Mouse (Mus musculus) heart, adult 8-10 months (tissue): Measurements from ENCODE around the gene Rfx6. TPM values are rescaled to one million over a fixed set of nuclear protein-coding genes. Genes with fewer than 3 reads are reported as not detected.

Source experiments
- DNase-seq: peaks from one replicate; pipeline ENCODE4 v3.0.0; 2022; ENCODE audit warnings: low spot score
- total RNA-seq, 4 experiments: library from RNA; stranded (reverse); gene quantifications; 2 replicates each; pipeline ENCODE4 v1.2.4; 2022

Gene Rfx6
- total RNA-seq, result not detected

DNA sequence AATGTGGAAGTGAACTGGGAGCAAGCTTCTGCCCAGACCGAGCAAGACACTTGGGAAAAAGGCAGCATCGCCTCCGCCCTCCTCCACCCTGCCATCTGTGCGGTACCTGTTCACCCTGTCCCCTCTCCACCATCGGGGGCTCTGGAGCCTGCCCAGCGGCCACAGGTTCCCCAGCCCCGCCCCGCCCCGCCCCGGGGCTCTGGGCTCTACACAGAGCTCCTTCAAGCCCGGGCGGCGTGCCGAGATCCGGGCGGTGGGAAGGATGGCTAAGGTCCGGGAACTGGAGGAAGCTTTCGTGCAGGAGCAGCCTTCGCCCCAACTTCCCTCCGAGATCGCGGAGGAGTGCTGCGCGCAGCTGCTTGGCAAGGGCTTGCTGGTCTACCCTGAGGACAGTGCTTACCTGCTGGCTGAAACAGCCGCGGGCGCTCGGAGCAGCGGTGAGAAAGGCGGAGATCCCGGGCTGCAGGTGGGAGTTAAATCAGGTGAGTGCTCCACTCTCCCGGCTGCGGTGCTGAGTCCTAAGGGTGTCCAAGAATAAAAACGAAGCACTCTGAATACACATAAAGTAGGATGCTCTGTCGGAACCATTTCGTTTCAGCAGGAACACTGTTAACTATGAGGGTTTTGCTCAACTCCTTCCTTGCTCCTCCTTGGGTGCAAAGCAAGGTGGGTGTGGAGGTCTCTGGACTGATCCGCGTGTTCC, at the start of gene Rfx6:
Gene Rfx6, plus strand, starts transcription at position 209 of the 703 bp plus-strand sequence.
- no peak for DNase-seq

- DNase-seq, result no peak
These were observed 46.0 kb upstream of the Rfx6 start, which contains the start of gene Gprc6a for GRCm38 (mm10) chr10:51631411-51632136. Gene Gprc6a, minus strand, starts transcription at chr10:51631461.

- no peak for DNase-seq
These were observed 27.9 kb upstream of the Rfx6 start for GRCm38 (mm10) chr10:51649506-51650221.

DNA sequence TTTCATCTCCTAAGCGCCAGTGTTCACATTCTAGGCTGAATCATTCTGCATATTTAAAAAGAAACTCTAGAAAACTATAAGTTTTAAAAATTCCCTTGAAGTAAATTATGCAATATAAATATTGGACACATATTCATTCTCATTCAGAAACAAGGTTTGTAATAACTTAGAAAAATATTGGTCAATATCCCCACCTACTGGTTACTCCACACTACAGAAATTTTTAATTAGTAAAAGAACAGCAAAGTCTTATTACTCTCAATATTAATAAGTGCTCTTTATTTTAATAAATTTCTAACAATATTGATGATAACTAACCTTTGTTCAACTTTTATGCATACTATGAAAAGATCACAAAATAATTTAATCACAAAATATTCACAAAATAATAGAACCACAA, 20.2 kb upstream of the Rfx6 start:
- no peak for DNase-seq

GRCm38 (mm10) chr10:51669334-51669733, 8.2 kb upstream of the Rfx6 start:
- DNase-seq, result no peak

DNA sequence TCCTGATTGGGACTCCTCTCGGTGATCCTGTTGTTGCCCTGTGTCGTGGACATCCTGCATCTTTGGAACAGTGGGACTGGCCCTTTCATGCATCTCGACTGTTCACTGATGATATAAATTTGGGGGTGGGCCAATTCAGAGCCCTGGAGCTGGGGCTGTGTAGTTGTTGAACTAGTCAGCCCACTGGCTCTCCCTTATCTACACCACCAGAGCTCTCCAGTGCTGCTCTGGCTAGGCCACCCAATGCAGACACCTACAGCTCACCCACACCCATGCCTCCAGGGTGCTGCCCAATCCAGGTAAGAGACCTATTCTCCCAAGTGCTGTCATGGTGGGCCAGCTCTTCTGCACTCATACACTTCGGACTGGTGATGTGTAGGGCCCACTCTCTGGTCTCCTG, 6.0 kb upstream of the Rfx6 start:
- no peak for DNase-seq

DNA sequence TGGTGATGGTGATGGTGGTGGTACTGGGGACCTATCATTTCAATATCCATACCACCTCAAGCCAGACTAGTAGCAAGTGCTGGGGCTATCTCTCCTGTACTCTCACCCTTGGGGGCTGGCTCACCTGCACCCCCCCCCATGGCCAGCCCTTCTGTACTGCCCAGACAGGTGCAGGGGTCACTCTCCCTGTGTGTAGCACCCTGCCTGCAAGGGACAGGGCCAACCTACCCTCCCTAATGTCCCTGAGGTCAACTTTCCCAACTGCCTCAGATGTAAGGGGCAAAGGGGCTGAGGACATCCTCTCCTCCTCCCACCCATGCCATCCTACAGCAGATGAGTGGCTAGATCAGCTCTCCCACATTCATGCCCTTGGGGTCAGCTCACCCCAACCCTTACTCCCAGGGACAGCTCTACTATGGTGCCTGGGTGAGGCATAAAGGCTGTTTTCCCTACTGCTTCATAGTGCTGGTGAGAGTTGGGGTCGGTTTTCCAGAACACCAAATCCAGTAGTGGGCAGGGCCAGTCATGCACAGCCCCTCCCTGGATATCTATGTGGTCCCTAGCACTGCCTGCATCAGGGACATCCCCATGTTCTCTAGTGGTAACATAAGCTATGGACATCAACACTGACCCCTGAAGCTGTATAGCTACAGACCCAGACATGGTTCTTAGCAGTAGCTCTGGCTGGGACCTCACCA, 5.3 kb upstream of the Rfx6 start:
- DNase-seq, result no peak

DNA sequence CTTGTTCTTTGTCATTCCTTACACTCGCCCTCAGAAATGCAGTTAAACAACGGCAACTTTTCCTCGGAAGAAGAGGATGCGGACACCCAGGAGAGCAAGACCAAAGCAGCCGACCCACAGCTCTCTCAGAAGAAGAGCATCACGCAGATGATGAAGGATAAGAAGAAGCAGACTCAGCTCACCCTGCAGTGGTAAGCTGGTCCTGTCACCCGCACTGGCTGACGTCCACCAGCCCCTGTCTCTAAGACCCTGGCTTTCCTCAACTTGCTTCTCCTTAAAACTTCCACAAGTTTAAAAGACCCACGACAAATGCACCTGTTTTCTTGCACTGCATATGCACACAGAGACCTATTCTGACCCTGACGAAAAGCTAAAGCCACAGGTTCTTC, 689 bp downstream of the Rfx6 start:
- no peak for DNase-seq

DNA sequence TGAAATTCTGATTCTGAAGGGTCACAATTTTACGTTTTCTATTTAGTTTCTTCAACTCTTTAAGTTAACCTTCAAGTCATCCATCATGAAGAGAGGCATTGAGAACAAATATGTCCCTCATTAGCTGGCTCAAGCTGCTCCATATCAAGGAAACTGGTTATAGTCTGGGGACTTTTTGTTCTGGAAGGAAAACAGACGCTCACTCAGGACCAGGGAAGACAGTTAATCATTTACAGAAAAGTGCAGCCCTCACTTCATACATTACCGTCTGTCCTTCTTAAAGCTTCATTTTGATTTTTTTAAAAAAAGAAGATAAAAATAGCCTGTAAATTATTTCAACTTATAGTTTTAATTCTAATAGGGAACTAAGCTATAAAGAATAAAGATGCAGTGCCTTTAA, 43.3 kb downstream of the Rfx6 start:
- DNase-seq, result no peak

DNA sequence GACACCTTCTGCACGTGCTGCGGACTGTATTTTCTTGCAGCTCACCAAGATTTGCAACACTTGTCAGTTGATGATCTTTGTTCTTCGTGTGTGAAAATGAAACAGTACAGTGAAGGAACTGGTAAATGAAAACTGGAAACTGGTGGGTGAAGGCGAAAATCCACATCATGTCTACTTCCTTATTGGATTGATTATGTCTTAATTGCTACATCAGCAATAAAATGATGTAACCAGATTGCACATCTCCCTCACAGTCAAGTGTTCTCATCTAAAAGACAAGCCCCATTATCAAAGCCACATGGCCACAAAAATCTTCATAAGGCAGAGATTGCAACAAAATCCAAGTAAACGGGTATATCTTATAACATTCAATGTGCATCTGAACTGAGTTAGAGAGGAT, 83.9 kb downstream of the Rfx6 start:
- no peak for DNase-seq

DNA sequence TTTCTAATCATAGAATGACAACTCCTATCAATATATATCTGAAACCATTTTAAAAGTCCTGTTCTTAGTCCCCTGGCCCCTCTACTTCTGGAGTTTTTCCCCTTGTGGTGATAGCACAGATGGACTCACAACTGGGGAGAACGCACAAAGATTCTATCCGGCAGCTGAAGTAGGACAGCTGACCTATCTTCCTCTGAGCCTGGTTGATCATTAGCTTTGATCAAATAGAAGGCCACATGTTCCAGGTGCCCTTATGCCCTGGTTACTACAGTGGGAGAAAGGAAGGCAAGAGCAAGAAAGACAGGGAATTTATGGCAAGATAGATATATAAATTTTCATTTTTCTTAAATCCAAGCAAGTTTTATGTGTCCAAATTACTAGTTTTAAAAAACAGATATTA, 85.7 kb downstream of the Rfx6 start:
- DNase-seq, result no peak

- DNase-seq, result no peak
These were observed 90.9 kb downstream of the Rfx6 start for GRCm38 (mm10) chr10:51768445-51768844.

DNA sequence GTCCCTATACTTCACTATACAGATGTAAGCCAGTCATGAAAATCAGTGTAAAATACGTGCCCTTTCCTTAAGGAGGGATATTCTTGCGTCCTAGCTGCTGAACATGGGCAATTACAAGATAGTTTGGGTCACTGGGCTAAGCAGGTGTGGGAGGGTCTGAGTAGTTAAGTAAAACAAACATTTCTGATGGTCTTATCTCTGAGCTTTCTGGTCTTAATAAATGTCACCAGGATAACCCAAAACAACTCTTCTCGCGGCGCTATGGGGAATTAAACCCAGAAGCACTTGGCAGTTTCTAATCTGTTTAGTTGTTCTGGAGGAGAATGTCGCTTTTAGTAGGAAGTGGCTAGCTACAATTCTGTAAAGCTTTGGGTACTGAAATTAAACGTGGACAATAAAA, 91.7 kb downstream of the Rfx6 start:
- no peak for DNase-seq

DNA sequence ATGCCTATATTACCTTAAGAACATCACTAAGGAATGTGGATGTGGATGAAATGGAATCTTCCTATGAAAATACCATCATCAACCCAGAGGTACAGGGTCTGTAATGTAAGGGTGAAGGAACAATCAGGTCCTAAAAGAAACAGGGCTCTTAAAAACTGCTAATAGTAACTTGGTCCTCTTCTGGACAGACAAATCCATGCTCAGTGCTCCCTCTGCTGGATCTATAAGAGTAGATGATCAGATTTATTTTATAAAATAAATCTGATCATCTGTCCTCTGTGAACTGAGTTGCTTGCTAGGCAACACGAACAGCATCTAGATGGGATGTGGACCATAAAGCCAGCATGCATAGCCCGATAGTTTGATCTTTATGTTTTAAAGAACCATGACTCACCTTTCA, 102.1 kb downstream of the Rfx6 start:
- no peak for DNase-seq

Other genes starting within 250 kb of the Rfx6 start
- under 1 TPM in 3 of 4 experiments, not detected in 1; 0.34 to 0.75 (median 0.72) TPM for gene Gm49339, start 197.1 kb upstream of the Rfx6 start, total RNA-seq
- 1 to 10 TPM; 1.1 to 3.8 (median 2.0) TPM for gene Lilr4b, start 197.1 kb upstream of the Rfx6 start, total RNA-seq
- 1 to 10 TPM in 3 of 4 experiments, under 1 TPM in 1; 0.88 to 5.6 (median 1.7) TPM for gene Lilrb4a, start 186.8 kb upstream of the Rfx6 start, total RNA-seq
- not detected for gene Fam162b, start 87.2 kb upstream of the Rfx6 start, total RNA-seq
- not detected for gene Gprc6a, start 46.3 kb upstream of the Rfx6 start, total RNA-seq